Mouse (Mus musculus) intestine, embryonic 16.5 days (tissue): ENCODE measurements around the gene Slc22a17. TPM values are rescaled to one million over a fixed set of nuclear protein-coding genes. Genes with fewer than 3 reads are reported as not detected.
"Not testable (repeated sequence)": the region's sequence is repeated elsewhere in the genome, so short reads cannot be mapped to it uniquely, and the experiment has no call there.

Experiments
- ATAC-seq: fragments of 200-750 bp; cut with Nextera tagmentation; 2 replicates; pipeline ENCODE4 v1.8.0; 2017; ENCODE audit warnings: moderate TSS enrichment, moderate library complexity
- H3K27ac ChIP-seq: fragments of 300-500 bp; sonication (generic); 2 replicates; pipeline ENCODE4 v1.5.1; 2014; ENCODE audit warnings: mild to moderate bottlenecking, low read length
- H3K27me3 ChIP-seq: fragments of 300-500 bp; sonication (generic); replicated peaks from 2 replicates; pipeline ENCODE4 v1.6.1; 2014; ENCODE audit warnings: low read length, control low read depth, mixed read lengths; ENCODE audit not compliant: control insufficient read depth, insufficient read depth
- H3K36me3 ChIP-seq: fragments of 300-500 bp; sonication (generic); 2 replicates; pipeline ENCODE4 v1.6.1; 2014; ENCODE audit warnings: low read length, control low read depth; ENCODE audit not compliant: control insufficient read depth, insufficient read depth
- H3K4me1 ChIP-seq: fragments of 300-500 bp; sonication (generic); 2 replicates; pipeline ENCODE4 v1.6.1; 2014; ENCODE audit warnings: low read length, control low read depth, mixed read lengths; ENCODE audit not compliant: control insufficient read depth, insufficient read depth
- H3K4me2 ChIP-seq: fragments of 300-500 bp; sonication (generic); 2 replicates; pipeline ENCODE4 v1.6.1; 2014; ENCODE audit warnings: low read depth, low read length, control low read depth
- H3K4me3 ChIP-seq: fragments of 300-500 bp; sonication (generic); 2 replicates; pipeline ENCODE4 v1.5.1; 2014; ENCODE audit warnings: mild to moderate bottlenecking, low read length
- H3K9ac ChIP-seq: fragments of 300-500 bp; sonication (generic); 2 replicates; pipeline ENCODE4 v1.6.1; 2014; ENCODE audit warnings: low read depth, low read length
- H3K9me3 ChIP-seq: fragments of 300-500 bp; sonication (generic); 2 replicates; pipeline ENCODE4 v1.6.1; 2016; ENCODE audit warnings: low read length, control low read depth; ENCODE audit not compliant: control insufficient read depth
- WGBS: fragments of 180-500 bp; shearing (Covaris S2); extraction: QIAGEN DNeasy Blood & Tissue Kit; methylation state at CpG from one replicate; pipeline ENCODE4 v1.1.7; 2014; 5-methylcytosine and 5-hydroxymethylcytosine counted together
- polyA plus RNA-seq: library from polyadenylated mRNA; unstranded; fragments of >200 nt; fragmentation: Nextera tagmentation; extraction: Ambion mirVana; gene quantifications from 2 replicates; pipeline ENCODE4 v1.2.1, GENCODE M21; 2015

Gene Slc22a17
- polyA plus RNA-seq = 21.2 and 23.8 TPM in 2 replicates

GRCm38 (mm10) chr14:54912886-54913285 lies at the start of gene Slc22a17:
TSS of gene Slc22a17 (minus strand) at chr14:54913132.
- WGBS = 0% methylated on average over 28 of the region's 28 CpGs
- peak within 1 kb of the TSS; percentile 80 for H3K27ac ChIP-seq
- ATAC-seq = peak; percentile 92
- H3K9me3 ChIP-seq = no peaks in the 10 kb centered on the region
- H3K27me3 ChIP-seq = peaks cover 4% of the 10 kb centered on the region; the same call in 1 of the 2 replicates
- H3K4me2 ChIP-seq = peak within 1 kb of the TSS; percentile 97
- H3K9ac ChIP-seq = peak within 1 kb of the TSS; percentile 89
- peaks cover 14% of the 10 kb centered on the region for H3K4me1 ChIP-seq
- H3K36me3 ChIP-seq = no peaks in the 10 kb centered on the region
- peak within 1 kb of the TSS; percentile 89 for H3K4me3 ChIP-seq

GRCm38 (mm10) chr14:54962714-54963113 lies 49.8 kb upstream of the Slc22a17 start:
- Histone ChIP-seq H3K27me3 (no peaks in the 10 kb centered on the region), H3K9me3 (no peaks in the 10 kb centered on the region), H3K4me1 (no peaks in the 10 kb centered on the region), H3K4me3 (no peak overlapping the region), H3K27ac (no peak overlapping the region), H3K36me3 (no peaks in the 10 kb centered on the region), H3K9ac (no peak overlapping the region), H3K4me2 (no peak overlapping the region)
- no peak for ATAC-seq
- WGBS = 72% methylated on average over 7 of the region's 7 CpGs

GRCm38 (mm10) chr14:54961487-54961886 lies 48.6 kb upstream of the Slc22a17 start:
- no peaks in the 10 kb centered on the region for H3K36me3 ChIP-seq
- no peak overlapping the region for H3K9ac ChIP-seq
- no peak for ATAC-seq
- H3K9me3 ChIP-seq = no peaks in the 10 kb centered on the region
- no peaks in the 10 kb centered on the region for H3K4me1 ChIP-seq
- WGBS = 77% methylated on average over 5 of the region's 5 CpGs
- no peak overlapping the region for H3K4me3 ChIP-seq
- no peak overlapping the region for H3K4me2 ChIP-seq
- no peaks in the 10 kb centered on the region for H3K27me3 ChIP-seq
- no peak overlapping the region for H3K27ac ChIP-seq

- Histone ChIP-seq H3K4me3 (no peak overlapping the region), H3K9me3 (no peaks in the 10 kb centered on the region), H3K4me2 (no peak overlapping the region), H3K27ac (no peak overlapping the region), H3K27me3 (no peaks in the 10 kb centered on the region), H3K9ac (no peak overlapping the region), H3K4me1 (no peaks in the 10 kb centered on the region), H3K36me3 (no peaks in the 10 kb centered on the region)
- 69% methylated on average over 10 of the region's 10 CpGs for WGBS
- ATAC-seq = no peak
These were observed 47.8 kb upstream of the Slc22a17 start for GRCm38 (mm10) chr14:54960769-54961168.

GRCm38 (mm10) chr14:54959853-54960613 lies 47.1 kb upstream of the Slc22a17 start:
- not testable (repeated sequence) for H3K4me3 ChIP-seq, H3K9me3 ChIP-seq, H3K27ac ChIP-seq, ATAC-seq, H3K27me3 ChIP-seq, H3K36me3 ChIP-seq, H3K4me2 ChIP-seq, H3K4me1 ChIP-seq, H3K9ac ChIP-seq
- WGBS = 91% methylated on average over 12 of the region's 12 CpGs

- 84% methylated on average over 3 of the region's 3 CpGs for WGBS
- no peak overlapping the region for H3K4me3 ChIP-seq
These were observed 46.3 kb upstream of the Slc22a17 start for GRCm38 (mm10) chr14:54959197-54959596.

GRCm38 (mm10) chr14:54958503-54958902 lies 45.6 kb upstream of the Slc22a17 start:
- 83% methylated on average over 4 of the region's 4 CpGs for WGBS
- no peak overlapping the region for H3K4me2 ChIP-seq
- no peaks in the 10 kb centered on the region for H3K4me1 ChIP-seq
- no peak overlapping the region for H3K4me3 ChIP-seq
- H3K27ac ChIP-seq = no peak overlapping the region
- H3K36me3 ChIP-seq = no peaks in the 10 kb centered on the region
- no peaks in the 10 kb centered on the region for H3K9me3 ChIP-seq
- ATAC-seq = no peak
- H3K27me3 ChIP-seq = no peaks in the 10 kb centered on the region
- no peak overlapping the region for H3K9ac ChIP-seq

More at GRCm38 (mm10) chr14:54959197-54959596, 46.3 kb upstream of the Slc22a17 start:
- Histone ChIP-seq H3K9ac (no peak overlapping the region), H3K4me2 (no peak overlapping the region), H3K4me1 (no peaks in the 10 kb centered on the region), H3K36me3 (no peaks in the 10 kb centered on the region), H3K9me3 (no peaks in the 10 kb centered on the region), H3K27me3 (no peaks in the 10 kb centered on the region), H3K27ac (no peak overlapping the region)
- ATAC-seq = no peak

- Histone ChIP-seq H3K4me1 (no peaks in the 10 kb centered on the region), H3K9ac (no peak overlapping the region), H3K4me3 (no peak overlapping the region), H3K27me3 (no peaks in the 10 kb centered on the region), H3K4me2 (no peak overlapping the region), H3K9me3 (no peaks in the 10 kb centered on the region), H3K27ac (no peak overlapping the region), H3K36me3 (no peaks in the 10 kb centered on the region)
- ATAC-seq = no peak
- 83% methylated on average over 9 of the region's 9 CpGs for WGBS
These were observed 43.6 kb upstream of the Slc22a17 start for GRCm38 (mm10) chr14:54956533-54956932.

- Histone ChIP-seq H3K36me3 (no peaks in the 10 kb centered on the region), H3K4me1 (no peaks in the 10 kb centered on the region), H3K4me3 (no peak overlapping the region), H3K9ac (no peak overlapping the region), H3K9me3 (no peaks in the 10 kb centered on the region), H3K4me2 (no peak overlapping the region), H3K27ac (no peak overlapping the region), H3K27me3 (no peaks in the 10 kb centered on the region)
- WGBS = 81% methylated on average over 3 of the region's 3 CpGs
- ATAC-seq = no peak
These were observed 42.5 kb upstream of the Slc22a17 start for GRCm38 (mm10) chr14:54955481-54955880.
